Mouse (Mus musculus) erythroblast, embryonic 14.5 days (primary cell): Measurements from ENCODE around the gene Ush2a.

Source experiments
- GATA1 ChIP-seq: IDR thresholded peaks from 2 replicates; pipeline ENCODE4 v1.6.1; 2012; ENCODE audit warnings: low read length, inconsistent platforms, mixed read lengths
- TAL1 ChIP-seq: IDR thresholded peaks from 3 replicates; pipeline ENCODE4 v1.6.1; 2012; ENCODE audit warnings: low read length, inconsistent platforms, mixed read lengths

DNA sequence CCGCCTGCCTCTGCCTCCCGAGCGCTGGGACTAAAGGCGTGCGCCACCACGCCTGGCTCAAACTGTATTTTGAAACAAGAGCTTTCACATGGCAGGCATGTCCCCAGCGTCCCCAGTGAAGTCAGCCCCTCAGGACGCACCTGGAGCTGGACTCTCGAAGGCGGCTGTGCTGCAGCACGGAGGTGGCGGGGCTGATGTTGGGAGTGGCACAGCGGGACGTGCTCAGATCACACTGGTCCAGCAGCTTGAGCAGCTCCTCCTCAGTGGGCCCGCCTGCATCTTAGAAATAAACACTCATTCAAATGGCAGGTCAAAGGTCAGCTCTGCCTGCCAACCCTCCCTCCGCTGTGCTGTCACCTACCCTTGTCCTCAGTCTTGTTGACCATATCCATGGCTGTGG, 712.1 kb downstream of the Ush2a start:
- no peak for TF ChIP-seq GATA1
- TF ChIP-seq TAL1: no peak
